Mouse (Mus musculus) heart, embryonic 11.5 days (tissue): ENCODE data around the gene Gm20708. TPM values are rescaled to one million over a fixed set of nuclear protein-coding genes. Genes with fewer than 3 reads are reported as not detected.

Source experiments
- ATAC-seq: fragments of 200-750 bp; cut with Nextera tagmentation; replicated peaks from 2 replicates; pipeline ENCODE4 v1.8.0; 2017; ENCODE audit warnings: moderate library complexity; ENCODE audit not compliant: insufficient number of reproducible peaks, low FRiP score, low TSS enrichment
- H3K27ac ChIP-seq: fragments of 300-500 bp; sonication (generic); 2 replicates; pipeline ENCODE4 v1.5.1; 2014; ENCODE audit warnings: mild to moderate bottlenecking, low read depth, low read length
- H3K27me3 ChIP-seq: fragments of 300-500 bp; sonication (generic); 2 replicates; pipeline ENCODE4 v1.6.1; 2014; ENCODE audit warnings: mild to moderate bottlenecking, low read length, mixed read lengths; ENCODE audit not compliant: control insufficient read depth, insufficient read depth
- H3K36me3 ChIP-seq: fragments of 300-500 bp; sonication (generic); 2 replicates; pipeline ENCODE4 v1.6.1; 2014; ENCODE audit warnings: mild to moderate bottlenecking, low read length, moderate library complexity, mixed read lengths; ENCODE audit not compliant: control insufficient read depth, insufficient read depth
- H3K4me1 ChIP-seq: fragments of 300-500 bp; sonication (generic); 2 replicates; pipeline ENCODE4 v1.6.1; 2014; ENCODE audit warnings: low read length; ENCODE audit not compliant: control insufficient read depth, insufficient read depth
- H3K4me2 ChIP-seq: fragments of 300-500 bp; sonication (generic); 2 replicates; pipeline ENCODE4 v1.6.1; 2014; ENCODE audit warnings: mild to moderate bottlenecking, moderate library complexity
- H3K4me3 ChIP-seq: fragments of 300-500 bp; sonication (generic); 2 replicates; pipeline ENCODE4 v1.5.1; 2014; ENCODE audit warnings: low read depth, low read length
- H3K9ac ChIP-seq: fragments of 300-500 bp; sonication (generic); 2 replicates; pipeline ENCODE4 v1.6.1; 2014; ENCODE audit warnings: mild to moderate bottlenecking, low read depth, low read length, moderate library complexity
- H3K9me3 ChIP-seq: fragments of 300-500 bp; sonication (generic); replicated peaks from 2 replicates; pipeline ENCODE4 v1.6.1; 2016; ENCODE audit warnings: low read length; ENCODE audit not compliant: control insufficient read depth
- WGBS: fragments of 180-500 bp; shearing (Covaris S2); extraction: QIAGEN DNeasy Blood & Tissue Kit; methylation state at CpG from one replicate; pipeline ENCODE4 v1.1.7; 2014; ENCODE audit not compliant: insufficient replicate concordance; 5-methylcytosine and 5-hydroxymethylcytosine counted together
- polyA plus RNA-seq: library from polyadenylated mRNA; unstranded; fragments of >200 nt; fragmentation: Nextera tagmentation; extraction: Ambion mirVana; gene quantifications from 2 replicates; pipeline ENCODE4 v1.2.1, GENCODE M21; 2014

Gm20708 gene
- polyA plus RNA-seq, 1 experiment from 2014 or later: 0.62 TPM

DNA sequence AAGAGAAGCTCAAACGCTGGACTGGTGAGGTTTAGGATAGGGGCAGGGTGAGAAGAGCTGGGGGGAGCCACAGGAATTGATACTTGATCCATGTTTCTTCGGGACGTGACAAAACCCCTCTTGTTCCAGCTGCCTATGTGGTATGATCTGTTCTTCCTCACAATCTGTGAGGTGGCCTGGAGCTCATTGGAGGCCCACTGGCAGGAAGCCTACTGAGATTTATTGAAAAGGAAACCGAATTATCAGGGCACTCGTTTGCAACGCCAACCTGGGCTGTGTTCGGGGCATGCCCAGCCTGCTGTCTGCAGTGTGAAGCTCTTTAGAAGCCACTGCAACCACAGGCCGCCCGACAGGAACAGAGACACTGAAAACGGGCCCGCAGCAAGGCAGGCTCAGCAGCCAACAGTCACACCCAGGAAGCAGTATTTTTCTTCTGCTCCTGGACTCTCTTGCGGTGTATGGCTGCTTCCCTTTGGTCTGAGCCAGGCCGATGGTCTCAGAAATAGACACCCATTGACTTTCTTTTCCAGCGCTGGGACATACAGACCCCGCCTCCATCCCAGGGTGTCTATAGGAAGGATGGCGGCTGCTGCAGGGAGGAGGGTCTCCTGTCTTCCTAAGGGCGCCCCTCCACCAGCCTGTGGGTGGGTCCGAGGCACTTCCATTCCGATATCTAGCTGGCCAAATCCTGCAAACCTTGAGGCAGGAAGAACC is 39.0 kb downstream of the Gm20708 start:
- 11% methylated on average over 19 of the region's 19 CpGs for WGBS
- H3K4me2 ChIP-seq: peak overlapping the region; percentile 78
- peaks cover 8% of the 10 kb centered on the region for H3K36me3 ChIP-seq
- peak; percentile 62 for ATAC-seq
- H3K27ac ChIP-seq: peak overlapping the region; percentile 84
- H3K4me3 ChIP-seq: peak overlapping the region; percentile 66
- H3K9me3 ChIP-seq: no peaks in the 10 kb centered on the region
- H3K9ac ChIP-seq: peak overlapping the region; percentile 68
- no peaks in the 10 kb centered on the region for H3K27me3 ChIP-seq
- H3K4me1 ChIP-seq: peaks cover 21% of the 10 kb centered on the region

DNA sequence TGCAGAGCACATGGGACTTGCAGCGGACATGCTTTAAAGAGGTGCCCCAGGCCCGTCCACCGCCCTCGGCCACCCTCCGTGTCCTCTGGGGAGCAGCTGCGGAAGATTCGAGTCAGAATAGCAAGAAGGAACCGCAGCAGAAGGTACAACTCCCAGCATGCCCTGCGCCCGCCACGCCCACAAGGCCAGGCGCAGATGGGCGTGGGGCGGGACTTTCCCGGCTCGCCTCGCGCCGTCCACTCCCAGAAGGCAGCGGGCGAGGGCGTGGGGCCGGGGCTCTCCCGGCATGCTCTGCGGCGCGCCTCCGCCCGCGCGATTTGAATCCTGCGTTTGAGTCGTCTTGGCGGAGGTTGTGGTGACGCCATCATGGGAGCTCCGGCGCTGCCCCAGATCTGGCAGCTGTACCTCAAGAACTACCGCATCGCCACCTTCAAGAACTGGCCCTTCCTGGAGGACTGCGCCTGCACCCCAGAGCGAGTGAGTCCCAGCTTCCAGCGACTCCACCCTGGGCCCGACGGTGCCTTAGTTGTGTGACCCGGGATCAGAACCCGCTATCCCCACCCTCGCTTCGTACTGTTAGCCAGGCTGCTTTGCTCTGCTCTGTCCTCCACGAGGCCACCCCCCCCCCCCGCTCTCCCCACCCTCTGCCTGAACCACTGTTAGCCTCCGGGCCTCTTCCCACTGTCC is 39.7 kb downstream of the Gm20708 start, which contains the start of gene Birc5:
Birc5 (plus strand) TSS at position 267 of the 687 bp plus-strand sequence.
- Histone ChIP-seq H3K4me2 (peak within 1 kb of the TSS; percentile 78), H3K27me3 (no peaks in the 10 kb centered on the region), H3K4me1 (peaks cover 21% of the 10 kb centered on the region), H3K36me3 (peaks cover 15% of the 10 kb centered on the region), H3K9me3 (no peaks in the 10 kb centered on the region), H3K27ac (peak within 1 kb of the TSS; percentile 84), H3K4me3 (peak within 1 kb of the TSS; percentile 66), H3K9ac (peak within 1 kb of the TSS; percentile 86)
- WGBS: 0% methylated on average over 44 of the region's 51 CpGs
- peak; percentile 92 for ATAC-seq

GRCm38 (mm10) chr11:117852875-117853274 is 43.4 kb downstream of the Gm20708 start:
- H3K4me3 ChIP-seq: no peak overlapping the region
- H3K27me3 ChIP-seq: no peaks in the 10 kb centered on the region
- ATAC-seq: no peak
- no peak overlapping the region for H3K27ac ChIP-seq
- 85% methylated on average over 3 of the region's 3 CpGs for WGBS
- peaks cover 17% of the 10 kb centered on the region for H3K4me1 ChIP-seq
- H3K36me3 ChIP-seq: peaks cover 35% of the 10 kb centered on the region
- no peak overlapping the region for H3K4me2 ChIP-seq
- H3K9me3 ChIP-seq: no peaks in the 10 kb centered on the region
- no peak overlapping the region for H3K9ac ChIP-seq

- no peak for ATAC-seq
- Histone ChIP-seq H3K4me1 (peaks cover 11% of the 10 kb centered on the region), H3K4me2 (no peak overlapping the region), H3K4me3 (no peak overlapping the region), H3K9ac (no peak overlapping the region), H3K9me3 (no peaks in the 10 kb centered on the region), H3K36me3 (peaks cover 35% of the 10 kb centered on the region), H3K27me3 (peaks cover 4% of the 10 kb centered on the region; the same call in 1 of the 2 replicates), H3K27ac (no peak overlapping the region)
- WGBS: 91% methylated on average over 9 of the region's 9 CpGs
Measured at GRCm38 (mm10) chr11:117854241-117854640, 44.8 kb downstream of the Gm20708 start.

DNA sequence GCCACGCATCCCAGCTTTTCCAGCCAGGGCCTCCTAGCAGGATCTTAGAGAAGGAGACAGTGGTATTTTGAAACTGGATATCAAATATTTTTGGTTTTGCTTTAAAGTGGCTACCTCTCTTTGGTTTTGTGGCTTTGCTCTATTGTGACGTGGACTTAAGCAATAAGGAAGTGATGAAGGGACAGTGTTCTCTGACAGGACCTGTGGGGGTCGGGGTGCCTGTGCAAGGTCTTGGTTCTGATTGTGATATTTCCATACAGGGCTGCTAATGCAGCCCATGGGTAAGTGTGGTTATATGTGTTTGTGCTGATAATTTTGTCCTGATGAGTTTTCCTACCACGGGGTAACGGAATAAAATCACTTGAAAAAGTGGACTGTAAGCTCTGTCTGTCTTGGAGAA is 45.9 kb downstream of the Gm20708 start:
- H3K27me3 ChIP-seq: peaks cover 15% of the 10 kb centered on the region
- H3K27ac ChIP-seq: no peak overlapping the region
- H3K9ac ChIP-seq: no peak overlapping the region
- H3K4me1 ChIP-seq: peaks cover 5% of the 10 kb centered on the region
- WGBS: 90% methylated on average over 5 of the region's 5 CpGs
- no peak overlapping the region for H3K4me2 ChIP-seq
- ATAC-seq: no peak
- no peaks in the 10 kb centered on the region for H3K9me3 ChIP-seq
- peaks cover 35% of the 10 kb centered on the region for H3K36me3 ChIP-seq
- no peak overlapping the region for H3K4me3 ChIP-seq

DNA sequence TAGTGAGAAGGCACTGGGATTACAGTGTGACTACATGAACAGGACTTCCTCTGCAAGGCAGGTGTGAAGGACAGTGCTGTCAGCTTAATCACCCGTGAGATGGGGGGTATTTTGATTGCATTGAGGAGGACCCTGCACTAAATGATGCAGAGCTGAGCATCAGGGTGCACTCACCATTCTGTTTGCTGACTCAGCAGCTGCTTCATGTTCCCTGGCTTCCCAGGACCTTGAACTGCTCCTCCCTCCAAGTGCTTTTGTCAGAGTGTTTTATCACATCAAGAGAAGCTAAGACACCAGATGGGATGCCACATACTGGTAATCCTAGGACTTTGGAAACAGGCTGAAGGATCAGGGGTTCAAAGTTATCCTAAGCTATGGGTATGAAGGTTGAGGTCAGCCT is 46.5 kb downstream of the Gm20708 start:
- Histone ChIP-seq H3K9me3 (no peaks in the 10 kb centered on the region), H3K36me3 (peaks cover 35% of the 10 kb centered on the region), H3K27ac (no peak overlapping the region), H3K4me2 (no peak overlapping the region), H3K9ac (no peak overlapping the region), H3K4me3 (no peak overlapping the region), H3K4me1 (0 out of 2 replicates have a peak, but pooled peaks cover 3% of the 10 kb centered on the region), H3K27me3 (peaks cover 20% of the 10 kb centered on the region)
- 81% methylated on average over 1 of the region's 1 CpGs for WGBS
- no peak for ATAC-seq

DNA sequence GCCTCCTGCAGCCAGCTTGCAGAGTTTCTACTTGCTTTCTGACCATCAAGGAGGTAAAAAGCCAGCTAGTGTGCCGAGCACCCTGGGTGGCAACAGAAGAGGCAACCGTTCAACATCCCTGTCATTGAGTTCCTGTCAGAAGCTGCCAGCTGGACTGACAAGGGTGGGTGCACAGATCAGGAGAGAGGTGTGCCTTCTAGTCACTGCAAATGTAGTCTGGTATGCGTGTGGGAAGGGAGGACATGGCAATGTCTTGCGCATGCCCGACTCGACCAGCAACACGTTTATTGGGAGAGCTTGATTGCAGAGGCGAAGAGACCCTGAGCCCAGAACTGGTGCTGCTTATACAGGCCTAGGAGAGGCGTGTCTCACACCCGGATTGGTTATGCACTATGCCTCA is 48.0 kb downstream of the Gm20708 start:
- Histone ChIP-seq H3K36me3 (peaks cover 35% of the 10 kb centered on the region), H3K9ac (no peak overlapping the region), H3K27ac (no peak overlapping the region), H3K4me1 (0 out of 2 replicates have a peak, but pooled peaks cover 3% of the 10 kb centered on the region), H3K9me3 (no peaks in the 10 kb centered on the region), H3K4me2 (no peak overlapping the region), H3K4me3 (no peak overlapping the region), H3K27me3 (peaks cover 35% of the 10 kb centered on the region)
- 92% methylated on average over 10 of the region's 10 CpGs for WGBS
- ATAC-seq: no peak

GRCm38 (mm10) chr11:117858392-117858791 is 48.9 kb downstream of the Gm20708 start:
- Histone ChIP-seq H3K9me3 (no peaks in the 10 kb centered on the region), H3K4me2 (no peak overlapping the region), H3K36me3 (peaks cover 27% of the 10 kb centered on the region), H3K4me3 (no peak overlapping the region), H3K4me1 (0 out of 2 replicates have a peak, but pooled peaks cover 3% of the 10 kb centered on the region), H3K9ac (no peak overlapping the region), H3K27ac (no peak overlapping the region), H3K27me3 (peaks cover 44% of the 10 kb centered on the region)
- no peak for ATAC-seq
- 62% methylated on average over 3 of the region's 3 CpGs for WGBS
